20 mouse cellular contexts compared by ENCODE assay signal in genomic region chr1:168091627-168092026, GRCm38 (mm10).
"Had no signal": no experiment of that assay in that cellular context is flagged by ENCODE, and none has a peak within 500 bp of the region (broad histone marks: within the 10 kb centered on the region; RNA-seq: fewer than 3 reads in every experiment).

No protein-coding gene starts in this region.

- H3K4me3 ChIP-seq: kidney, embryonic 15.5 days; left cerebral cortex, adult 2 months; liver, embryonic 13.5 days; myocyte; neural tube, embryonic 12.5 days; stomach, embryonic 15.5 days had no signal

- H3K9ac ChIP-seq: kidney, embryonic 15.5 days; liver, embryonic 13.5 days; neural tube, embryonic 12.5 days; stomach, embryonic 15.5 days had no signal

- DNase-seq: kidney, adult 11 months; kidney, adult 8-10 months; kidney, postnatal 10 days; kidney, postnatal 36 days; layer of hippocampus, postnatal 36 days; liver, embryonic 13.5 days; lung, adult 2 months; lung, postnatal 14 days; lung, postnatal 4 days; retina, postnatal 1 day; right cerebral cortex, postnatal 25 days; spleen, adult 18-20 months; thymus, postnatal 25 days had no signal

- H3K4me2 ChIP-seq: kidney, embryonic 15.5 days; liver, embryonic 13.5 days; midbrain, embryonic 11.5 days; neural tube, embryonic 12.5 days; stomach, embryonic 15.5 days had no signal

- H3K36me3 ChIP-seq: kidney, embryonic 15.5 days; liver, embryonic 13.5 days; neural tube, embryonic 12.5 days; stomach, embryonic 15.5 days had no signal

- H3K27me3 ChIP-seq: liver, embryonic 13.5 days; neural tube, embryonic 12.5 days; stomach, embryonic 15.5 days had no signal

- H3K27ac ChIP-seq: kidney, embryonic 15.5 days; left cerebral cortex, adult 2 months; liver, embryonic 13.5 days; neural tube, embryonic 12.5 days; stomach, embryonic 15.5 days had no signal

- H3K9me3 ChIP-seq: kidney, embryonic 15.5 days; liver, embryonic 13.5 days; neural tube, embryonic 12.5 days; stomach, embryonic 15.5 days had no signal

- H3K4me1 ChIP-seq: kidney, embryonic 15.5 days; liver, embryonic 13.5 days; stomach, embryonic 15.5 days had no signal

- ATAC-seq: midbrain, embryonic 16.5 days had no signal
